Mouse (Mus musculus): ENCODE results near the gene Fam189a1. TPM values are rescaled to one million over a fixed set of nuclear protein-coding genes. Genes with fewer than 3 reads are reported as not detected.

Gene Fam189a1
- polyA plus RNA-seq, 1 experiment from 2014 or later = 5.0 TPM

- Histone ChIP-seq H3K4me3 (no peak overlapping the region), H3K9me3 (no peaks in the 10 kb centered on the region), H3K27me3 (no peaks in the 10 kb centered on the region), H3K4me1 (no peaks in the 10 kb centered on the region), H3K27ac (replicated peaks) (no peak overlapping the region), H3K9ac (replicated peaks) (no peak overlapping the region), H3K36me3 (no peaks in the 10 kb centered on the region), H3K4me2 (replicated peaks) (no peak overlapping the region)
- no peak for ATAC-seq (replicated peaks)
- 86% methylated on average over 3 of the region's 3 CpGs for WGBS
These were observed 293.4 kb downstream of the Fam189a1 start for GRCm38 (mm10) chr7:64862978-64863377.

- H3K36me3 ChIP-seq = no peaks in the 10 kb centered on the region
- H3K4me3 ChIP-seq = no peak overlapping the region
- no peaks in the 10 kb centered on the region for H3K9me3 ChIP-seq
- no peaks in the 10 kb centered on the region for H3K27me3 ChIP-seq
- ATAC-seq (replicated peaks) = no peak
- no peak overlapping the region for H3K9ac ChIP-seq (replicated peaks)
- H3K27ac ChIP-seq (replicated peaks) = no peak overlapping the region
- WGBS = 72% methylated on average over 12 of the region's 12 CpGs
- H3K4me1 ChIP-seq = 0 out of 2 replicates have a peak, but pooled peaks cover 11% of the 10 kb centered on the region
- H3K4me2 ChIP-seq (replicated peaks) = peak overlapping the region; percentile 12; the same call in 1 of the 2 replicates
These were observed 299.8 kb downstream of the Fam189a1 start for GRCm38 (mm10) chr7:64856526-64857082.

DNA sequence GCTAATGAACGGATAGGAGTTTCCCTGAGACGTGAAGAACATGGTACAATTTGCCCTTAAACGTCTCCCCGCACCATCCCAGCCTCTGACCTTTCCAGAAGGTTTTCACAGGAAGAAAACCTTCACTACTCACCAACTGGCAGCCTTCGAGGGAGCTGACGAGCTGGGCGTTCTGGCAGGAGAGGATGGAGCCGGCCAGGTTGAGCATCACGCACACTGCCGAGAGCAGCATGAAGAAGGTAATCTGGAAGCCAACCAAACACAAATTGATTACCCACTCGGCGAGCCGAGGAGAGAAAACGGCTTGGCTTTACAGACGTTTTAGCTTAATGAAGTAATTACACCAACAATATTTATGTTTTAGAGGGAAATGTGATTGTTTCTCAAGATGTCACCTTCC is 300.4 kb downstream of the Fam189a1 start:
- Histone ChIP-seq H3K9me3 (no peaks in the 10 kb centered on the region), H3K4me1 (0 out of 2 replicates have a peak, but pooled peaks cover 11% of the 10 kb centered on the region), H3K4me3 (no peak overlapping the region), H3K36me3 (no peaks in the 10 kb centered on the region), H3K9ac (replicated peaks) (no peak overlapping the region), H3K27me3 (no peaks in the 10 kb centered on the region), H3K27ac (replicated peaks) (no peak overlapping the region), H3K4me2 (replicated peaks) (peak overlapping the region; percentile 12)
- 44% methylated on average over 15 of the region's 15 CpGs for WGBS
- ATAC-seq (replicated peaks) = no peak

GRCm38 (mm10) chr7:64855389-64855927 is 300.9 kb downstream of the Fam189a1 start:
- WGBS = 67% methylated on average over 6 of the region's 10 CpGs
- no peak overlapping the region for H3K27ac ChIP-seq (replicated peaks)
- no peak for ATAC-seq (replicated peaks)
- no peaks in the 10 kb centered on the region for H3K36me3 ChIP-seq
- H3K4me3 ChIP-seq = no peak overlapping the region
- no peak overlapping the region for H3K9ac ChIP-seq (replicated peaks)
- H3K4me2 ChIP-seq (replicated peaks) = no peak overlapping the region
- H3K4me1 ChIP-seq = 0 out of 2 replicates have a peak, but pooled peaks cover 11% of the 10 kb centered on the region
- H3K27me3 ChIP-seq = no peaks in the 10 kb centered on the region
- no peaks in the 10 kb centered on the region for H3K9me3 ChIP-seq

DNA sequence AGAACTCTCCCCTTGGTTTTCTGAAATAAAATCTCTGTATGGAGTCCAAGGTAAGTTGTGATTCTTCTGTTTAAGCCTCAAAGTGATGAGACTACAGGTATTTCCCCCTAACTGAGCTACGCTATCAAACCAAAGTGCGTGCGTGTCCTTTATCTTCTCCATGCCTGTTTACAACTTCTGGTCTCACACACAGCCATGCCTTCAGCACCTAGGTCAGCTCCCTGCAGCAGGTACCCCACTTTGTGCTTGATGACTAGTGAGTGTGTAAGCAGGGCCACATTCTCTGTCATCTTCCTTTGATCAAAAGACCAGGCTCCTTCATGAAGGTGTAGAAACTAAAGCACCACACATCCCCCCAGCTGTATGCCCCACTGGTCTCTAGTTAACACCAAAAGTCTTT is 305.6 kb downstream of the Fam189a1 start:
- Histone ChIP-seq H3K9ac (replicated peaks) (no peak overlapping the region), H3K36me3 (no peaks in the 10 kb centered on the region), H3K4me2 (replicated peaks) (no peak overlapping the region), H3K4me3 (no peak overlapping the region), H3K4me1 (0 out of 2 replicates have a peak, but pooled peaks cover 3% of the 10 kb centered on the region), H3K27ac (replicated peaks) (no peak overlapping the region), H3K27me3 (no peaks in the 10 kb centered on the region), H3K9me3 (no peaks in the 10 kb centered on the region)
- WGBS = 50% methylated on average over 3 of the region's 3 CpGs
- ATAC-seq (replicated peaks) = no peak

DNA sequence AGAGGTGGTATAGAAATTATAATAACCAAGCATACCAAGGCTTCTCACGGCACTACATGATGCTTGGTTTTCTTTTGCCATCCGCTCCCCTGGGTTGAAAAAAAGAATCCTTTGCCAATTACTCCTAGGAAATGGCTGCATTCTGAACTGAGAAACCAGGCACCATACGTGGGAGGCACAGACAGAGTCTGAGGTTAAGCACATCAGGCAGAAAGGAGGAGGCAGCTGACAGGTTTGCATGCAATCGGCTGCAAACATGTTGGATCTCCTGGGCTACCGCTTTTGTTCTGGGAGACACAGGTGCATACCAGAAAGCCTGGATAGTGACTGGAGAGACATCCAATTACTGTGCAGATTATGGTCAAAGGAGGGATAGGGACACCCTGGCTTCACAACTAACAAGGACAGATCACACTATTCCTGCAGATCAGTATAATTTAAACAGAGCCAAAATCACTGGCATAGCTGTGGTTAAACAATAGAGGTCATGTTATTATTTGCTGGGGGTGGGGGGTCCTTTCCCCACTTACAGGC is 308.9 kb downstream of the Fam189a1 start:
- Histone ChIP-seq H3K27ac (replicated peaks) (no peak overlapping the region), H3K4me2 (replicated peaks) (no peak overlapping the region), H3K4me3 (no peak overlapping the region), H3K4me1 (no peaks in the 10 kb centered on the region), H3K9me3 (no peaks in the 10 kb centered on the region), H3K27me3 (no peaks in the 10 kb centered on the region), H3K36me3 (no peaks in the 10 kb centered on the region), H3K9ac (replicated peaks) (no peak overlapping the region)
- no peak; the same call in 1 of the 2 replicates for ATAC-seq (replicated peaks)
- WGBS = 51% methylated on average over 5 of the region's 5 CpGs

DNA sequence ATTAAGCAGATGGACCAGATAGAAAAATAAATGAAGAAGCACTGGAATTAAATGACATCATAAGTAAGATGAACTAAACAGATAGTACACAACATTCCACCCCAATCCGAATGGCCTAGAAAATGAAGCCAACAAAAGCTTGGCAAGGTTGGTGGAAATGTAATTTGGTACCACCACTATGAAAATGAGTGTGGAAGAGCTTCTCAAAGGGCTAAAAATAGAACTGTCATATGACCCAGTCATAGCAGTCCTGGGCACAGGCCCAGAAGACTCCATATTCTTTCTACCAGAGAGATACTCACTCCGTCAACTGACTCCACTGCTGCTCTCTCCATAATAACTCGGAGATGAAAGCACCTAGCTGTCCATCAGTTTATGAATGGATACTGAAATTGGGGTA is 310.3 kb downstream of the Fam189a1 start:
- Histone ChIP-seq H3K9me3 (no peaks in the 10 kb centered on the region), H3K9ac (replicated peaks) (no peak overlapping the region), H3K4me3 (no peak overlapping the region), H3K4me1 (peaks cover 6% of the 10 kb centered on the region), H3K27me3 (no peaks in the 10 kb centered on the region), H3K4me2 (replicated peaks) (no peak overlapping the region), H3K36me3 (no peaks in the 10 kb centered on the region), H3K27ac (replicated peaks) (no peak overlapping the region)
- WGBS = 76% methylated on average over 3 of the region's 3 CpGs
- no peak for ATAC-seq (replicated peaks)

- no peak overlapping the region for H3K9ac ChIP-seq (replicated peaks)
- H3K27me3 ChIP-seq = no peaks in the 10 kb centered on the region
- H3K36me3 ChIP-seq = no peaks in the 10 kb centered on the region
- peak; percentile 53 for ATAC-seq (replicated peaks)
- H3K4me2 ChIP-seq (replicated peaks) = no peak overlapping the region
- no peaks in the 10 kb centered on the region for H3K9me3 ChIP-seq
- peaks cover 21% of the 10 kb centered on the region for H3K4me1 ChIP-seq
- whole genome bisulfite sequencing = 37% methylated on average over 10 of the region's 10 CpGs
- no peak overlapping the region for H3K27ac ChIP-seq (replicated peaks)
- no peak overlapping the region for H3K4me3 ChIP-seq
These were observed 315.3 kb downstream of the Fam189a1 start for GRCm38 (mm10) chr7:64840946-64841659.

- no peak for ATAC-seq (replicated peaks)
- no peaks in the 10 kb centered on the region for H3K36me3 ChIP-seq
- H3K27me3 ChIP-seq = no peaks in the 10 kb centered on the region
- H3K4me3 ChIP-seq = no peak overlapping the region
- no peak overlapping the region for H3K27ac ChIP-seq (replicated peaks)
- peaks cover 21% of the 10 kb centered on the region for H3K4me1 ChIP-seq
- H3K9ac ChIP-seq (replicated peaks) = no peak overlapping the region
- no peaks in the 10 kb centered on the region for H3K9me3 ChIP-seq
- 60% methylated on average over 1 of the region's 1 CpGs for WGBS
- peak overlapping the region; percentile 44 for H3K4me2 ChIP-seq (replicated peaks)
These were observed 315.8 kb downstream of the Fam189a1 start for GRCm38 (mm10) chr7:64840576-64840895.

- ATAC-seq (replicated peaks) = peak; percentile 84
- Histone ChIP-seq H3K27me3 (no peaks in the 10 kb centered on the region), H3K36me3 (no peaks in the 10 kb centered on the region), H3K9me3 (no peaks in the 10 kb centered on the region), H3K4me1 (peaks cover 21% of the 10 kb centered on the region), H3K4me2 (replicated peaks) (peak overlapping the region; percentile 44), H3K9ac (replicated peaks) (no peak overlapping the region), H3K27ac (replicated peaks) (no peak overlapping the region), H3K4me3 (peak overlapping the region; percentile 24)
- WGBS = 2% methylated on average over 21 of the region's 21 CpGs
These were observed 316.4 kb downstream of the Fam189a1 start for GRCm38 (mm10) chr7:64839801-64840575.

DNA sequence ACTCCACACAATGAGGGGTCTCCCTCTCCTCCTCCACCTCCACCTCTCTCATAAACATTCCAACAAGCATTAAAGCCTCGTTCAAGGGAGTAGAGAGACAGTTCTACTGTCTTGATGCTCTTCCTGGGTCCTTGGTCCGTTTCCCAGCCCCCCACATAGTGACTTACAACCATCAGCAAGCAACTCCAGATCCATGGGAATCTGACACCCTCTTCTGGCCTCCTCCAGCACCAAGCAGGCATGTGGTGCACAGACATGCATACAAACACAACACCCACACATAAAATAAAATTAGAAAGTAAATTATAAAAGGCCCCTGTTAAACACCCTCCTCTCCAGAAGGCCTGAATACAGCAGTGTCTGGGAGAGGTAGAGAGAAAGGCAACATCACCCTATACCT is 317.1 kb downstream of the Fam189a1 start:
- WGBS = 55% methylated on average over 2 of the region's 2 CpGs
- Histone ChIP-seq H3K4me1 (peaks cover 21% of the 10 kb centered on the region), H3K27ac (replicated peaks) (no peak overlapping the region), H3K9ac (replicated peaks) (no peak overlapping the region), H3K27me3 (no peaks in the 10 kb centered on the region), H3K4me2 (replicated peaks) (peak overlapping the region; percentile 44; the same call in 1 of the 2 replicates), H3K36me3 (no peaks in the 10 kb centered on the region), H3K4me3 (no peak overlapping the region), H3K9me3 (no peaks in the 10 kb centered on the region)
- ATAC-seq (replicated peaks) = no peak

Measured in forebrain, embryonic 15.5 days (tissue).